ENCODE assay signal across 7 mouse cellular contexts in genomic region chr4:135254321-135254720, GRCm38 (mm10). TPM values are rescaled to one million over a fixed set of nuclear protein-coding genes. Genes with fewer than 3 reads are reported as not detected.
DNase-seq lines count a peak whose midpoint lies in the region; ATAC-seq and TF ChIP-seq lines count a peak whose summit lies in the region.

No protein-coding gene starts in this region.

- TF ChIP-seq POLR2A in cortical plate, adult 2 months (IDR thresholded peaks at IDR 0.05; ENCODE audit: extremely low read depth, insufficient read depth, low read length) = no peak

- no peaks in the 10 kb centered on the region; the same call in 1 of the 2 replicates for H3K4me1 ChIP-seq in cortical plate, adult 2 months (ENCODE audit: control insufficient read depth, insufficient read depth, low read length)

- DNase-seq in R1 (ENCODE audit: low read depth, low spot score) = peak; percentile 35
- DNase-seq in heart, postnatal 36 days = peak; percentile 52 to 70
- peak; percentile 60 for DNase-seq in lung, postnatal 10 days
- DNase-seq in thymus, postnatal 0 days (ENCODE audit: low spot score) = no peak
- no peak for DNase-seq in layer of hippocampus, postnatal 14 days (ENCODE audit: low spot score in 2 of 2)

- TF ChIP-seq CTCF in cortical plate, adult 2 months (IDR thresholded peaks at IDR 0.05; ENCODE audit: extremely low read depth, insufficient read depth, low read length) = no peak

- peak overlapping the region; percentile 82 for H3K27ac ChIP-seq in cortical plate, adult 2 months (ENCODE audit: insufficient read depth, low read length)

- intact Hi-C loops in heart, postnatal 36 days (cut with DNase I) = loop anchor here (1.0 kb wide), 1 partner anchor 17 kb away; no protein-coding TSS in a partner anchor

- ATAC-seq in CD4-positive, CD25-positive, alpha-beta regulatory T cell, adult 4 months = no peak

- H3K4me3 ChIP-seq in cortical plate, adult 2 months (ENCODE audit: insufficient read depth, low read length) = no peak overlapping the region

RNA-seq across cellular contexts. Expression of gene Clic4, which starts 18.3 kb away (rescaled TPM):
- polyA plus RNA-seq in cortical plate, adult 2 months (2012; rRNA removed) = 54.0 and 65.8 TPM in 2 replicates
- total RNA-seq in heart, postnatal 36 days (2021) = 100 to 1,000 TPM; 241 to 254 TPM
- 71.1 and 72.5 TPM in 2 replicates for polyA plus RNA-seq in thymus, postnatal 0 days (2015; fragmentation: Nextera tagmentation; extraction: Ambion mirVana)
- 1 to 10 TPM; 7.0 to 8.0 TPM for polyA plus RNA-seq in CD4-positive, CD25-positive, alpha-beta regulatory T cell, adult 4 months (2017; shearing (Covaris generic))
- total RNA-seq in layer of hippocampus, postnatal 14 days (2021) = 10 to 100 TPM; 37.8 to 40.9 TPM

Comparison
In these comparisons a context has a peak if more than half of its experiments do, and no peak if none do; other contexts are left out.
1. DNase-seq: peak in R1 (single experiment), heart, postnatal 36 days (2 of 2) and lung, postnatal 10 days (single experiment); none in thymus, postnatal 0 days (single experiment) and layer of hippocampus, postnatal 14 days (0 of 2).